Mouse (Mus musculus): ENCODE measurements around the gene Pgs1. TPM values are rescaled to one million over a fixed set of nuclear protein-coding genes. Genes with fewer than 3 reads are reported as not detected.

Gene Pgs1
- polyA plus RNA-seq, 1 experiment from 2014 or later = 27.4 TPM

DNA sequence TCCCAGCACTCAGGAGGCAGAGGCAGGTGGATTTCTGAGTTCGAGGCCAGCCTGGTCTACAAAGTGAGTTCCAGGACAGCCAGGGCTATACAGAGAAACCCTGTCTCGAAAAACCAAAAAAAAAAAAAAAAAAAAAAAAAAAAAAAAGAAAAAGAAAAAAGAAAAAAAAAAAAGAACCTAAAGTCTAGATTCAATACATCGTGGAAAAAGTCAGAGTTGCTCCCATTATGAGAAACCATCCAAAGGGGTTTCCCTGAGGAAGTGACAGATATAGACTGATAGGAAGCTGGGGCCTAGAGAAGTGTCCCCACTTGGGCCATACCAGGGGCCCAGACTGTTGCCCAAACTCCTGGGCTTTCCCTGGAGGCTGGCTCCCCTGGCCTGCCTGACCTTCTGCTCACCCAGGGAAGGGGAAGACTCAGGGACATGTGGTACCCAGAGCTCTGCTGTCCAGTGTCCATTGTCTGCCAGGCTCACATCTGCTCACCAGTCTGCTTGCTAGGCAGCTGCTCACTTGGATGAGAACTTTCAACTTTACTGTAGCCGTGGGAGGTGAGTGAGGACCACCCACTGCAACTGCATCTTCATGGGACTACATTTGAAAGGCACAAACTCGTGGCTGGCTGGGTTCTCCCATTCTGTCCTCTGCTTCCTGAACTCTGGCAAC, 8.3 kb upstream of the Pgs1 start:
- Histone ChIP-seq H3K9me3 (replicated peaks; ENCODE audit: control insufficient read depth, low read length) (no peaks in the 10 kb centered on the region), H3K9ac (ENCODE audit: low read depth, low read length) (no peak overlapping the region), H3K36me3 (ENCODE audit: control insufficient read depth, insufficient read depth, low read length) (no peaks in the 10 kb centered on the region), H3K27ac (ENCODE audit: low read depth, low read length) (no peak overlapping the region), H3K4me2 (no peak overlapping the region), H3K4me3 (ENCODE audit: low read depth, low read length) (no peak overlapping the region), H3K27me3 (ENCODE audit: control insufficient read depth, insufficient read depth, low read length) (peaks cover 7% of the 10 kb centered on the region; the same call in 1 of the 2 replicates), H3K4me1 (ENCODE audit: control insufficient read depth, insufficient read depth, low read length) (peaks cover 30% of the 10 kb centered on the region)
- WGBS (ENCODE audit: insufficient replicate concordance) = 63% methylated on average over 4 of the region's 5 CpGs
- no peak for ATAC-seq (replicated peaks; ENCODE audit: insufficient number of reproducible peaks, low FRiP score, low TSS enrichment)

DNA sequence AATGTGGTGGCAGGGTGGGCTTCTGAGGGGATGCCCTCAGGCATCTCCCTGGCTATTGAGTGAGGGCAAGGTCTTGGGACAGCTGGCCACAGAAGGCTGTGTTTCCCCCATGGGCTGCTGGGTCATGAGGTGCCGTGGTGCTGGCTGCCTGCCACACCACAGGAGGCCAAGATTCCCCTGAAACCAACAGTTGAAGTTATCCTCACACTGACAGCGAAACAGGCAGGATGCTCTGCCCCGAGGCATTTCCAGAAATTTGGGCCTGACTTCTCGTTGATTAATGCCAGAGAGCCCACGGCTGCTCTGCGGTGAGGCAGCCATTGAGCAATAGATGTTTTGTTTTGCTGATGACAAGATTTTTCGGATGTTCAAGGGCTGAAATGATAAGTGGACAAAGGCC, 6.7 kb upstream of the Pgs1 start:
- Histone ChIP-seq H3K27ac (ENCODE audit: low read depth, low read length) (no peak overlapping the region), H3K4me1 (ENCODE audit: control insufficient read depth, insufficient read depth, low read length) (peaks cover 21% of the 10 kb centered on the region), H3K4me2 (no peak overlapping the region), H3K36me3 (ENCODE audit: control insufficient read depth, insufficient read depth, low read length) (no peaks in the 10 kb centered on the region), H3K27me3 (ENCODE audit: control insufficient read depth, insufficient read depth, low read length) (0 out of 2 replicates have a peak, but pooled peaks cover 3% of the 10 kb centered on the region), H3K4me3 (ENCODE audit: low read depth, low read length) (no peak overlapping the region), H3K9me3 (replicated peaks; ENCODE audit: control insufficient read depth, low read length) (no peaks in the 10 kb centered on the region), H3K9ac (ENCODE audit: low read depth, low read length) (no peak overlapping the region)
- 49% methylated on average over 7 of the region's 7 CpGs for WGBS (ENCODE audit: insufficient replicate concordance)
- ATAC-seq (replicated peaks; ENCODE audit: insufficient number of reproducible peaks, low FRiP score, low TSS enrichment) = no peak

GRCm38 (mm10) chr11:117982426-117982825, 3.7 kb upstream of the Pgs1 start:
- Histone ChIP-seq H3K9ac (ENCODE audit: low read depth, low read length) (no peak overlapping the region), H3K4me2 (no peak overlapping the region), H3K36me3 (ENCODE audit: control insufficient read depth, insufficient read depth, low read length) (no peaks in the 10 kb centered on the region), H3K27me3 (ENCODE audit: control insufficient read depth, insufficient read depth, low read length) (no peaks in the 10 kb centered on the region), H3K4me3 (ENCODE audit: low read depth, low read length) (no peak overlapping the region), H3K27ac (ENCODE audit: low read depth, low read length) (no peak overlapping the region), H3K9me3 (replicated peaks; ENCODE audit: control insufficient read depth, low read length) (no peaks in the 10 kb centered on the region), H3K4me1 (ENCODE audit: control insufficient read depth, insufficient read depth, low read length) (peaks cover 7% of the 10 kb centered on the region)
- ATAC-seq (replicated peaks; ENCODE audit: insufficient number of reproducible peaks, low FRiP score, low TSS enrichment) = no peak
- 47% methylated on average over 5 of the region's 5 CpGs for WGBS (ENCODE audit: insufficient replicate concordance)

DNA sequence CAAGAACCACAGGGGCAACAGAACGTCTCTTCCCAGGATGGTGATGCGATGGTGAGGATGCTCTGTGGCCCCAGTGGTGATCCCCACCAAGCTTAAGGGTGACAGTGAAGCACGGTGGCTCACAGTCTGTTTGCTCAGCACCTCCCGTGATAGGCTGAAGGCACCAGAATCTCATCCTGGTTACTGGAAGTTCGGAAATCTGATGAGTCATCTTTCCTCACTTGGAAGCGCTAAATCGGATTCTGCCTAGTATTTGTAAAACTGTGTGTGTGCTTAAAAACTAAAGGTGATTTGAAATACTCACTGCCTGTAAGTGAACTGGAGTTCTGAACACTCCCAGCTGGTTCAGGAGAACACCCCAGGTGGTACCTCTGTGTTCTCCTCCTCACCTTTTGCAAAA, 2.3 kb upstream of the Pgs1 start:
- no peaks in the 10 kb centered on the region for H3K36me3 ChIP-seq (ENCODE audit: control insufficient read depth, insufficient read depth, low read length)
- no peak overlapping the region for H3K4me3 ChIP-seq (ENCODE audit: low read depth, low read length)
- no peak for ATAC-seq (replicated peaks; ENCODE audit: insufficient number of reproducible peaks, low FRiP score, low TSS enrichment)
- H3K4me2 ChIP-seq = no peak overlapping the region
- peaks cover 18% of the 10 kb centered on the region for H3K4me1 ChIP-seq (ENCODE audit: control insufficient read depth, insufficient read depth, low read length)
- no peak overlapping the region for H3K9ac ChIP-seq (ENCODE audit: low read depth, low read length)
- no peak overlapping the region for H3K27ac ChIP-seq (ENCODE audit: low read depth, low read length)
- H3K9me3 ChIP-seq (replicated peaks; ENCODE audit: control insufficient read depth, low read length) = no peaks in the 10 kb centered on the region
- H3K27me3 ChIP-seq (ENCODE audit: control insufficient read depth, insufficient read depth, low read length) = no peaks in the 10 kb centered on the region
- 48% methylated on average over 7 of the region's 7 CpGs for WGBS (ENCODE audit: insufficient replicate concordance)

DNA sequence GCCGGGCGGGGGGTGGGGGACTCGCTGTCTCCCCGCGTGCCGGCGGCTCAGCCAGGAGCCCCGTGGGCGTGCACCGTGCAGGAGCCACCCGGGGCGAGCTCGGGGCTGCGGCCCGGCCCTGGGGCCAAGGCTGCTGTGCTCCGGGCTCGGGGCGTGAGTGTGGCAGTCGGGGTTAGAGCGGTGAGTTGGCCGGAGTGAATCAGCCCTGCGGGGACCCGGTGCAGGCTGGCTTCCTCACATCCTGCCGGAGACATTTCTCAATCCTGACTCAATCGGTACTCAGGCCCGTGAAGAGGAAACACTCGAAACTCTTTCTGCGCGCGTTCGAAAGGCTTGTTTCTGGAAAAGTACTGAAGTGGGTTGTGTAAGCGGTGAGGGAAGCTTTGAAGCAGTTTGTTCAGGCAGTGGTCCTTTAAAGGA, 950 bp downstream of the Pgs1 start:
- ATAC-seq (replicated peaks; ENCODE audit: insufficient number of reproducible peaks, low FRiP score, low TSS enrichment) = peak; percentile 47
- H3K9ac ChIP-seq (ENCODE audit: low read depth, low read length) = peak overlapping the region; percentile 88
- H3K4me2 ChIP-seq = peak overlapping the region; percentile 93
- H3K4me3 ChIP-seq (ENCODE audit: low read depth, low read length) = peak overlapping the region; percentile 100
- no peaks in the 10 kb centered on the region for H3K9me3 ChIP-seq (replicated peaks; ENCODE audit: control insufficient read depth, low read length)
- under 1% methylated on average over 32 of the region's 32 CpGs for WGBS (ENCODE audit: insufficient replicate concordance)
- no peaks in the 10 kb centered on the region for H3K27me3 ChIP-seq (ENCODE audit: control insufficient read depth, insufficient read depth, low read length)
- peak overlapping the region; percentile 46; the same call in 1 of the 2 replicates for H3K27ac ChIP-seq (ENCODE audit: low read depth, low read length)
- no peaks in the 10 kb centered on the region for H3K36me3 ChIP-seq (ENCODE audit: control insufficient read depth, insufficient read depth, low read length)
- H3K4me1 ChIP-seq (ENCODE audit: control insufficient read depth, insufficient read depth, low read length) = peaks cover 41% of the 10 kb centered on the region

GRCm38 (mm10) chr11:117987968-117988367, 1.9 kb downstream of the Pgs1 start:
- no peaks in the 10 kb centered on the region for H3K9me3 ChIP-seq (replicated peaks; ENCODE audit: control insufficient read depth, low read length)
- no peaks in the 10 kb centered on the region for H3K36me3 ChIP-seq (ENCODE audit: control insufficient read depth, insufficient read depth, low read length)
- no peaks in the 10 kb centered on the region for H3K27me3 ChIP-seq (ENCODE audit: control insufficient read depth, insufficient read depth, low read length)
- peaks cover 45% of the 10 kb centered on the region for H3K4me1 ChIP-seq (ENCODE audit: control insufficient read depth, insufficient read depth, low read length)
- H3K9ac ChIP-seq (ENCODE audit: low read depth, low read length) = peak overlapping the region; percentile 88
- no peak for ATAC-seq (replicated peaks; ENCODE audit: insufficient number of reproducible peaks, low FRiP score, low TSS enrichment)
- H3K27ac ChIP-seq (ENCODE audit: low read depth, low read length) = no peak overlapping the region
- H3K4me2 ChIP-seq = peak overlapping the region; percentile 93
- 68% methylated on average over 4 of the region's 4 CpGs for WGBS (ENCODE audit: insufficient replicate concordance)
- H3K4me3 ChIP-seq (ENCODE audit: low read depth, low read length) = peak overlapping the region; percentile 100

- no peak overlapping the region for H3K9ac ChIP-seq (ENCODE audit: low read depth, low read length)
- H3K27me3 ChIP-seq (ENCODE audit: control insufficient read depth, insufficient read depth, low read length) = no peaks in the 10 kb centered on the region
- no peaks in the 10 kb centered on the region for H3K36me3 ChIP-seq (ENCODE audit: control insufficient read depth, insufficient read depth, low read length)
- no peaks in the 10 kb centered on the region for H3K9me3 ChIP-seq (replicated peaks; ENCODE audit: control insufficient read depth, low read length)
- WGBS (ENCODE audit: insufficient replicate concordance) = 83% methylated on average over 4 of the region's 4 CpGs
- no peak for ATAC-seq (replicated peaks; ENCODE audit: insufficient number of reproducible peaks, low FRiP score, low TSS enrichment)
- no peak overlapping the region for H3K4me3 ChIP-seq (ENCODE audit: low read depth, low read length)
- peaks cover 55% of the 10 kb centered on the region for H3K4me1 ChIP-seq (ENCODE audit: control insufficient read depth, insufficient read depth, low read length)
- H3K27ac ChIP-seq (ENCODE audit: low read depth, low read length) = no peak overlapping the region
- H3K4me2 ChIP-seq = no peak overlapping the region
Measured at GRCm38 (mm10) chr11:117989241-117989640, 3.1 kb downstream of the Pgs1 start.

DNA sequence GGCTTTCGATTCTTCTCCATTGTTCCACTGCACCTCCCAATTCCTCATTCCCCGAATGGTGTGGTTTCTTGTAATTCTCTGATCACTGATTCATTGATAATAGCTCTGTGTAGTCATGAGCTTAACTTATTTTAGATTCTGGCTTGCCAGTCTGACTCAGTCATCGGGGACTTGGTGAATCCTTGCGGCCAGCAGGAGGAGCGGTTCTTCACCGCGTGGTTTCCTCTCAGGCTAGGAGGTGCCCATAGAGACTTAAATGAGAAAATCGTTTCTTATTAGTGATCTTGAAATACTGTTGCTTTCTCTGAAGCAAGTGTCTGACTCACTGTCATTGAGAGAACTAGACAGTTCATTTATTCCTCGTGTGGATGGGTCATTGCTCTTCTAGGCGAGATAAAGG, 3.8 kb downstream of the Pgs1 start:
- Histone ChIP-seq H3K4me3 (ENCODE audit: low read depth, low read length) (no peak overlapping the region), H3K4me2 (no peak overlapping the region), H3K27me3 (ENCODE audit: control insufficient read depth, insufficient read depth, low read length) (no peaks in the 10 kb centered on the region), H3K9ac (ENCODE audit: low read depth, low read length) (no peak overlapping the region), H3K27ac (ENCODE audit: low read depth, low read length) (0 out of 2 replicates have a peak overlapping the region, but pooled peaks have one; percentile 12), H3K4me1 (ENCODE audit: control insufficient read depth, insufficient read depth, low read length) (peaks cover 62% of the 10 kb centered on the region), H3K36me3 (ENCODE audit: control insufficient read depth, insufficient read depth, low read length) (no peaks in the 10 kb centered on the region), H3K9me3 (replicated peaks; ENCODE audit: control insufficient read depth, low read length) (no peaks in the 10 kb centered on the region)
- no peak for ATAC-seq (replicated peaks; ENCODE audit: insufficient number of reproducible peaks, low FRiP score, low TSS enrichment)
- WGBS (ENCODE audit: insufficient replicate concordance) = 42% methylated on average over 10 of the region's 10 CpGs

All from heart, embryonic 11.5 days (tissue).